Mouse (Mus musculus) adrenal gland, postnatal 10 days (tissue): ENCODE measurements around the gene Ptgr1. TPM values are rescaled to one million over a fixed set of nuclear protein-coding genes. Genes with fewer than 3 reads are reported as not detected.

ENCODE experiments used
- DNase-seq: peaks from one replicate; pipeline ENCODE4 v3.0.0; 2021; ENCODE audit warnings: mixed read lengths
- total RNA-seq, 2 experiments: library from RNA; stranded (reverse); gene quantifications; 2 replicates each; pipeline ENCODE4 v1.2.3; 2021

Gene Ptgr1
- total RNA-seq, 2 experiments from 2014 or later: 15.9 to 16.9 TPM

DNA sequence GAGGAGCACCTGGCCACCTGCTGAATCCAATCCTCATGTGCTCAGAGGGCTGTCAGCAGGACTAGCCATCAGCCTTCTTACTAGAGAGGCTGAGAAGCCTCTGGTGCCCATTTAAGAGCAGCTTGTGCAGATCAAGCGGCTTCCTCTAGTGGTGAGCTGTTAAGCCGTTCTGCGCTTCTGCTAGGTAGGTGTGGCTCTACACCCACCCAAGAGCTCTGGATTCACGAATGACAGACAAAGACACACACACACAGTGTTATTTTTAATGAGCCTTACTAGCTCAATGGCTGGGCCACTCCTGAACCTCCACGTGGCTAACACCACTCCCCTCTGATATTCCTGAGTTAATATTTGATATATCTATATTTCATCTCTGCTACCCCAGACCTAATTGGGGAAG, 61.3 kb downstream of the Ptgr1 start:
- no peak for DNase-seq

DNA sequence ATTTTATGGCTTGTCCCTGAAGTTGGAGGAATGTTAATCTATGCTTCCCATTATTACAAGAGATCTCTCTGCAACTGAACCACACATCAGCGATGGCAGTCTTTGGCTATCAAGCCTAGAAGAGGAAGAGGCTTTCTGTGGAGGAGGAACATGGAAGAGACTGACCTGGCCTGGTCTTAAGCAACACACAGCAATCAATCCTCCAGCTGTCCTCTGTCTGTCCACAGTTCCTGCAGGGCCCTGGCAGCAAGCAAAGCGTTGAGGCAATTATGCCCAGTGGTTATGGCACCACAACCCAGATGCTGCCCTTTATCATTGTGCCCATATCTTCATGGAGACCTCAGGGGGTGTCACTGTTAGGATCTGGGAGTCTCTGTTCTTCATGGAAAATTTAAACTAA, 63.0 kb downstream of the Ptgr1 start:
- DNase-seq: no peak

Other genes starting within 250 kb of the Ptgr1 start
- gene Olfr267, start 199.4 kb downstream of the Ptgr1 start, total RNA-seq: under 1 TPM; 0.06 to 0.12 TPM
- gene Ecpas, start 74.4 kb downstream of the Ptgr1 start, total RNA-seq: 100 to 1,000 TPM; 125 to 144 TPM
- gene Zkscan16, start 43.5 kb downstream of the Ptgr1 start, total RNA-seq: 1 to 10 TPM; 2.1 to 2.9 TPM
- 10 to 100 TPM; 19.1 to 19.4 TPM for gene Dnajc25, start 7.9 kb upstream of the Ptgr1 start, total RNA-seq
- 1 to 10 TPM; 5.9 to 9.1 TPM for gene Gm20503, start 16.1 kb upstream of the Ptgr1 start, total RNA-seq
- 10 to 100 TPM; 36.0 to 37.3 TPM for gene Gng10, start 48.0 kb upstream of the Ptgr1 start, total RNA-seq
- under 1 TPM in 1 of 2 experiments, not detected in 1; 0.15 TPM for gene AI481877, start 151.9 kb upstream of the Ptgr1 start, total RNA-seq
- gene Ugcg, start 202.1 kb upstream of the Ptgr1 start, total RNA-seq: 10 to 100 TPM; 36.0 to 45.7 TPM